Mouse (Mus musculus): ENCODE data around the gene Cdca3.
"Not testable (repeated sequence)": the region's sequence is repeated elsewhere in the genome, so short reads cannot be mapped to it uniquely, and the experiment has no call there.

The Cdca3 gene

DNA sequence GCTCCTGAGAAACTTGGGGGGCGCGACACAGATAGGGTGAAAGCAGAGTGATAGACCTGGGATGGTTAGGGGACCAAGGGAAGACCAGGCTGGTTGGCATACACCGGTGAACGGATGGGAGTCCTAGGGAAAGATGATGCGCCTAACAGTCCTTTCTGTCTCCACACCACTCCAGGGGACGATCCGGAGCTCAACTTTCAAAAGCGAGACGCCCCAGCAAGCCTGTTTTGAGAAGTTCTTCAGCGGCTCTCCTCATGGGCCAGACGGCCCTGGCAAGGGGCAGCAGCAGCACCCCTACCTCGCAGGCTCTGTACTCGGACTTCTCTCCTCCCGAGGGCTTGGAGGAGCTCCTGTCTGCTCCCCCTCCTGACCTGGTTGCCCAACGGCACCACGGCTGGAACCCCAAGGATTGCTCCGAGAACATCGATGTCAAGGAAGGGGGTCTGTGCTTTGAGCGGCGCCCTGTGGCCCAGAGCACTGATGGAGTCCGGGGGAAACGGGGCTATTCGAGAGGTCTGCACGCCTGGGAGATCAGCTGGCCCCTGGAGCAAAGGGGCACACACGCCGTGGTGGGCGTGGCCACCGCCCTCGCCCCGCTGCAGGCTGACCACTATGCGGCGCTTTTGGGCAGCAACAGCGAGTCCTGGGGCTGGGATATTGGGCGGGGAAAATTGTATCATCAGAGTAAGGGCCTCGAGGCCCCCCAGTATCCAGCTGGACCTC lies 20.1 kb upstream of the Cdca3 start:
- DNase-seq (ENCODE audit: low spot score in 2 of 2) = peak in 1 of 2 experiments; percentile 69

- no peak for DNase-seq (ENCODE audit: low spot score in 2 of 2)
Observed at GRCm38 (mm10) chr6:124809775-124810538, 19.4 kb upstream of the Cdca3 start.

GRCm38 (mm10) chr6:124810566-124811402 lies 18.6 kb upstream of the Cdca3 start:
- not testable (repeated sequence) for DNase-seq (ENCODE audit: low spot score in 2 of 2)

DNA sequence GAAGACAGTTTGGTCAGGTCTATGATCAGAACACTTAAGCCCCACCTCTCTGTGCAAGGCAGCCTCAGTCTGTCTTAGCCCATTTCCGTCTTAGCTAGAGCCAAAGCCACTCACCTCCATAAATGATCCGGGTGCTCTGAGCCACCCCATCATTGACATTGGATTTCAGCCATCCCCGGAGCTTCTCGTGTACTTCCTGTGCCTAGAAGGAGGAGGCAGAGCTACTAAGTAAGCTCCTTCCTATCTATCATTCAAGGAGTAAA lies 18.0 kb upstream of the Cdca3 start:
- no peak for DNase-seq (ENCODE audit: low spot score in 2 of 2)

- no peak for DNase-seq (ENCODE audit: low spot score in 2 of 2)
Observed at GRCm38 (mm10) chr6:124811701-124812560, 17.4 kb upstream of the Cdca3 start.

GRCm38 (mm10) chr6:124812848-124813247 lies 16.5 kb upstream of the Cdca3 start:
- DNase-seq (ENCODE audit: low spot score in 2 of 2) = no peak

GRCm38 (mm10) chr6:124813496-124813895 lies 15.9 kb upstream of the Cdca3 start:
- DNase-seq (ENCODE audit: low spot score in 2 of 2) = peak; percentile 65 to 74

DNA sequence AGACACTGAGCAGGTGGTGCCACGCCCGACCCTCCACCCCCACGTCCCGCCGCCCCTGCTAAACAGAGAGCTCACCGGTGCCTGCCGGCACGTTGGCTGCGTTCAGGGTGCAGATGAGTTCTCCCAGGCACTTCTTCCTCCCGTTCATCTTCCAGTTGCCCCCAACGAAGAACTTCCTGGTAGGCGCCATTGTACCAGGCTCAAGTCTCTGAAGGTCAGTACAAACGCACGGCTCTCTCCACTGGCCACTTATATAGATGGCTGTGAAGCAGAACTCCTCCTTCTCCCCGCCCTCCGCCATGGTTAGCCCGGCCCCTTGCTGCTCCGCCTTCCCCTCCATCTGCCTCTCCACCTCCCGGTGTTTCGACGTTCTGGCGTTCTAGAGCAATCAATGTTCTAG lies 15.4 kb upstream of the Cdca3 start, which contains the start of gene Tpi1:
Gene Tpi1, minus strand, starts transcription at position 364 of the 400 bp plus-strand sequence.
- peak; percentile 71 to 92 for DNase-seq (ENCODE audit: low spot score in 2 of 2)

GRCm38 (mm10) chr6:124814448-124814847 lies 14.9 kb upstream of the Cdca3 start:
- no peak for DNase-seq (ENCODE audit: low spot score in 2 of 2)

DNA sequence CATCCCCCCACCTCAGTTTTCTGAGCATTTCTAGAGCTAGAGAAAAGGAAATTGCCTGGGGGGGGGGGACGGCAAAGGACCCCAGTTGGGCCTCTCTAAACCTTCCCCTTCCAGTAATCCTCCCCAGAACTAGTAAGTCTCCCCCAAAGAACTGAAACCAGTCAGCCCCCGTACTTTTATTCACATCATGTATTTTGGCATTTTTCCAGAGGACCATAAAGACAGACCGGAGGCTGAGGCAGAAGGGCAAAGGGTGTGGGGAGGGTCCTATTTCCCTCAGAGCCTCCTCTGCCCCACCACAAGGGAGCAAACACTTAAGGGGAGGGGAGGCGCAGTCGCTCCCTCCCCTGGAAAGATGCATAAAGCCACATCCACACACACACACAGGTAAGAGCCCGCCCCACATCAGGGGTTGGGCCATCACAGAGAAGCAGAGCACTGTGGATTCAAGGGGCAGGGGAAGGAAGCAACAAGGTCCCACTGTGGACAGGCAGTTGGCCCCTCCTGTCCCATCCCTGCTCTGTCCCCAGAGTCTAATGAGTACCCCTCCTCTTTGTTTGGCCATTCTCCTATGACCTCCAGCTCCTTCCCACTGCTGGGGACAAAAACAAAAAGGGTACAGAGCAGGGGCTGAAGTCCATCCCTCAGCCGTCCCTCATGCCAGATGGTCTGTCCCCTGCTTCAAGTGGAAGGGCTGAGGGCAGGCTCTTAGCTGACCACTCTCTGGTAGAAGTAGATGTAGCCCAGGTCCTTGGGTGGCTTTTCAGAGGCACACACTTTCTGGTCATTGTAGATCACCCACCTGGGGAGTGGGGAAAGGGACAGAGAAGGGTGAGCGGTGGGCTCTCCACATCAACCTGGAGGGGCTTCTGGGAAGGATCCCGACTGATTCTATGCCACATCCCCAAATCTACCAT lies 14.2 kb upstream of the Cdca3 start:
- DNase-seq (ENCODE audit: low spot score in 2 of 2) = no peak

GRCm38 (mm10) chr6:124816611-124817010 lies 12.7 kb upstream of the Cdca3 start:
- DNase-seq (ENCODE audit: low spot score in 2 of 2) = no peak

DNA sequence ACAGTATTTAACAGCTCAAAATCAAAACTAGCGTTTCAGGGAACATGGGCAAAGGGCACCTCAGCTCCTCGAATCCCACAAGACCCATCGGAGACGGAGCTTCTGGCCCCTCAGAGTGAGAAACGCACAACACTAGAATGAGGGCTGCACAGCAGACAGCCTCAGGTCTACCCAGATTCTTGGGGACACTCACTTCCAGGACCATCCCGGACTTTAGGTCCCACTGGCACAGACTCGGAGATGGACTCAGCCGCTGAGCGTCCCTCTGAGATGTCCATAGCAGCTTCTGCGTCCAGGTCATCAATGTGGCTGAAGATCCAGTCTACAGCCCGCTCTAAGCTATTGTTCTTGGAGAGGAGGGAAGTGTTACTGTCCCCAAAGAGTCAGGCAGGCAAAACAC lies 12.2 kb upstream of the Cdca3 start:
- DNase-seq (ENCODE audit: low spot score in 2 of 2) = no peak

GRCm38 (mm10) chr6:124817563-124817962 lies 11.8 kb upstream of the Cdca3 start:
- no peak for DNase-seq (ENCODE audit: low spot score in 2 of 2)

DNA sequence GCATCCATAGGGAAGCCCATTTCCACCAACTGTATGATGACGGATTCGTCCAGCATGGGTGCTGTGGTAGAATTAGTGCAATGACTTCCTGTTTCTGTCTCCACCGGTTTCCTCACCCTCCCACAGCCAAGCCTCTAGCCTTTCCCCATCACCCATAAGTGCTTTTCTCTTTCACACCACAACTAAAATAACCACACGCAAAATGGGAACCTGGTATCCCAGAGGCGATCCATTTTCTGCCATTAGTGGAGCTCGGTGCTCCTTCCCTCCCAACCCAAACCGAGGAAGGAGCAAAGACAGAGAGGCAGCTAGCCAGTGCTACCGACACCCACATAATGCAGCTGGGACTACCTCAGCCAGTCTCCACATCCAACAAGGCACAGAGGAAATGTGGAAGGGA lies 11.4 kb upstream of the Cdca3 start:
- no peak for DNase-seq (ENCODE audit: low spot score in 2 of 2)

DNA sequence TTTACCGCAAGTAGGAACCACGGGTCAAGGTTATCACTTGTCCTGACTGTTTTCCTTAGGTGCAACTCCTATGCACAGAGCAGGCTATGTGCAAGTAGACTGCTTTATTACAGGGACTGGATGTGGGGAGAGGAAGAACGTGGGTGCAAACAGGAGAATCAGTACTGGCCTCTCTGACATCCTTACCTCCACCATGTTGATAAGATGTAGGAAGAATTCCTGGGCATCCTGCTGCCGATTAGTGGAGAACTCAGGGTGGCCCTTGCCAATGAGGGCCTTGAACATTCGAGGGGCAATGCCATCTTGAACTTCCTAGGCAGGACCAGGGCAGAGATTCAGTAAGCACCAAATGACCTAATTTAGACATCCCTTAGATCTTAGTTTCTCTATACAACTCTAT lies 8.5 kb upstream of the Cdca3 start:
- no peak for DNase-seq (ENCODE audit: low spot score in 2 of 2)

- no peak for DNase-seq (ENCODE audit: low spot score in 2 of 2)
Observed at GRCm38 (mm10) chr6:124822049-124822448, 7.3 kb upstream of the Cdca3 start.

- DNase-seq (ENCODE audit: low spot score in 2 of 2) = no peak
Observed at GRCm38 (mm10) chr6:124828101-124828592, 1.2 kb upstream of the Cdca3 start.

DNA sequence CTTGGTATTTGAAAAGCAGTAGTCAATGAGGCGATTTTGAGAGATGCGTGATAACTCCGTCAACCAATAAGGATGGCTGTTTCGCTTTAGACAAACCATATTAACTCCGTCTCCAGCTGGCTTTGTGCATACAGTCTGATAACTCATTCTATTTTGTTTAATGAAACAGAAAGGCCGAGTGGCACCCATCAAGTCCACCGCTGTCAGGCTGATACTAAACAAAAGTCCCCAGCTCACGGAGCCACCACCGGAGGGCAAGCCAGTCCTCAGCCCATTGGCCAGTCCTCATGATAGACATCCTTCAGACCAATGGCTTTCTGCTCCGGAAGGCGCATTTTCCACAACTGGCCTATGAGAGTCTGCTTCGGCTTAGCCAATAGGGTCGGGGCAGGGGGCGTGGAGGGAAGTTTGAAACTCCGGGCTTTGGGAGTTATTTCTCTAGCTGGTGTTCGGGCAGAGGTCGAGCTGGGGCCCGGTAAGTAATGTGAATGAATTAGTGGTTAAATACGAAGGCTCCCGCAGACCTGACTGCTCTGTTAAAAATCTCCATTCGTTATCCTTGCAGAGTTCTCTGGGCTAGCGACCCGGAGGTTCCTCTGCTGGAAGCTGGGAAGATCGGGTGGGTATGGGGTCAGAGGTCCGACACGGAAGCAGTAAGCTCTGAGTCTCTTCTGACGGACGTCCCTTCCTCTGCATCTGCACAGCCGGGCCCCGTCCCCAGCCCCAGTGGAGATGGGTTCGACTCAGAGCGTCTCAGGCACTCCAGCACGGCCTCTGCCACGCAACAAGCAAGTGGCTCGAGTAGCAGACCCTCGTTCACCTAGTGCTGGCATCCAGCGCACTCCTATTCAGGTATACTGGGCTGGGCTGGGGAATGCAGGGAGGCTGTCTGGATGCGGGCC lies 703 bp downstream of the Cdca3 start:
- DNase-seq (ENCODE audit: low spot score in 2 of 2) = peak; percentile 94 to 96

GRCm38 (mm10) chr6:124831199-124831598 lies 1.9 kb downstream of the Cdca3 start:
- not testable (repeated sequence) for DNase-seq (ENCODE audit: low spot score in 2 of 2)

Data from left cerebral cortex, adult 9 months (tissue).